Mouse (Mus musculus): ENCODE measurements around the gene Nanos2. TPM values are rescaled to one million over a fixed set of nuclear protein-coding genes. Genes with fewer than 3 reads are reported as not detected.

The Nanos2 gene
- polyA plus RNA-seq, 1 experiment from 2014 or later, result not detected

DNA sequence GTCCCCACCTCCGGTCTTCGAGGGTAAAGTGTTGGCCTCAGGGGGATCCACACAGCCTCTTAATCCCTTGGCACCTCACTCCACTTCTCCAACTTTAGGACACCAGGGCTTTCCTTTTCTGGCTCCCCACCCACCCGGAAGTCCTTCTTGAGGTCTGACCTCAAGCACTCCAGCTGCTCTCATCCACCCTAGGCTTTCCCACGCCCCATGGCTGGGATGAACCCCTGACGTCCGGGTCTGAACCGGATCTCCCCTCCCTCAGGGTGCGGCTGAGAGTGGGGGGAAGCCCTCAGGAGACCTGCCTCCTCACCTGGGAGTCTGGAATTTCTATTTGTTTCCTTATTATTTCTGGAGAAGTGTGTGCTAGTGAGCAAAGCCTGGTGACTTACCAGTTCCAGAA is 33.8 kb downstream of the Nanos2 start:
- Histone ChIP-seq H3K4me1 (replicated peaks; ENCODE audit: control insufficient read depth, insufficient read depth, low read length) (peaks cover 3% of the 10 kb centered on the region; the same call in 1 of the 2 replicates), H3K27ac (ENCODE audit: low read depth, low read length) (no peak overlapping the region), H3K4me2 (replicated peaks; ENCODE audit: low read depth) (peak overlapping the region; percentile 85), H3K36me3 (ENCODE audit: control insufficient read depth, insufficient read depth) (no peaks in the 10 kb centered on the region), H3K9me3 (ENCODE audit: control insufficient read depth) (no peaks in the 10 kb centered on the region), H3K4me3 (ENCODE audit: low read depth, low read length) (no peak overlapping the region), H3K9ac (ENCODE audit: low read depth, low read length) (no peak overlapping the region), H3K27me3 (replicated peaks; ENCODE audit: control insufficient read depth, insufficient read depth, low read length) (peaks cover 9% of the 10 kb centered on the region; the same call in 1 of the 2 replicates)
- WGBS, result 13% methylated on average over 8 of the region's 8 CpGs
- TF ChIP-seq CTCF (IDR thresholded peaks at IDR 0.05; ENCODE audit: low read depth), result no peak
- ATAC-seq, result no peak

- peak overlapping the region; percentile 28; the same call in 1 of the 2 replicates for H3K9ac ChIP-seq (ENCODE audit: low read depth, low read length)
- H3K36me3 ChIP-seq (ENCODE audit: control insufficient read depth, insufficient read depth), result no peaks in the 10 kb centered on the region
- peak overlapping the region; percentile 83 for H3K4me3 ChIP-seq (ENCODE audit: low read depth, low read length)
- peaks cover 6% of the 10 kb centered on the region; the same call in 1 of the 2 replicates for H3K4me1 ChIP-seq (replicated peaks; ENCODE audit: control insufficient read depth, insufficient read depth, low read length)
- no peak for TF ChIP-seq CTCF (IDR thresholded peaks at IDR 0.05; ENCODE audit: low read depth)
- H3K27me3 ChIP-seq (replicated peaks; ENCODE audit: control insufficient read depth, insufficient read depth, low read length), result peaks cover 9% of the 10 kb centered on the region; the same call in 1 of the 2 replicates
- peak overlapping the region; percentile 85 for H3K4me2 ChIP-seq (replicated peaks; ENCODE audit: low read depth)
- H3K27ac ChIP-seq (ENCODE audit: low read depth, low read length), result no peak overlapping the region; the same call in 1 of the 2 replicates
- WGBS, result 33% methylated on average over 18 of the region's 18 CpGs
- no peak for ATAC-seq
- no peaks in the 10 kb centered on the region for H3K9me3 ChIP-seq (ENCODE audit: control insufficient read depth)
Measured at GRCm38 (mm10) chr7:19022189-19022958, 35.2 kb downstream of the Nanos2 start.

GRCm38 (mm10) chr7:19023357-19023814 is 36.2 kb downstream of the Nanos2 start, which contains the start of gene Foxa3:
Gene Foxa3, minus strand, starts transcription at chr7:19023538.
- WGBS, result 2% methylated on average over 30 of the region's 30 CpGs
- peak; percentile 60 for ATAC-seq
- TF ChIP-seq CTCF (IDR thresholded peaks at IDR 0.05; ENCODE audit: low read depth), result peak; percentile 67
- H3K36me3 ChIP-seq (ENCODE audit: control insufficient read depth, insufficient read depth), result no peaks in the 10 kb centered on the region
- peaks cover 6% of the 10 kb centered on the region; the same call in 1 of the 2 replicates for H3K4me1 ChIP-seq (replicated peaks; ENCODE audit: control insufficient read depth, insufficient read depth, low read length)
- peaks cover 9% of the 10 kb centered on the region; the same call in 1 of the 2 replicates for H3K27me3 ChIP-seq (replicated peaks; ENCODE audit: control insufficient read depth, insufficient read depth, low read length)
- no peaks in the 10 kb centered on the region for H3K9me3 ChIP-seq (ENCODE audit: control insufficient read depth)
- H3K27ac ChIP-seq (ENCODE audit: low read depth, low read length), result peak within 1 kb of the TSS; percentile 23; the same call in 1 of the 2 replicates
- H3K4me3 ChIP-seq (ENCODE audit: low read depth, low read length), result peak within 1 kb of the TSS; percentile 83
- peak within 1 kb of the TSS; percentile 79 for H3K9ac ChIP-seq (ENCODE audit: low read depth, low read length)
- H3K4me2 ChIP-seq (replicated peaks; ENCODE audit: low read depth), result peak within 1 kb of the TSS; percentile 85

- Histone ChIP-seq H3K27ac (ENCODE audit: low read depth, low read length) (peak within 1 kb of the TSS; percentile 23; the same call in 1 of the 2 replicates), H3K4me1 (replicated peaks; ENCODE audit: control insufficient read depth, insufficient read depth, low read length) (peaks cover 6% of the 10 kb centered on the region; the same call in 1 of the 2 replicates), H3K4me3 (ENCODE audit: low read depth, low read length) (peak within 1 kb of the TSS; percentile 83), H3K9ac (ENCODE audit: low read depth, low read length) (peak within 1 kb of the TSS; percentile 79), H3K27me3 (replicated peaks; ENCODE audit: control insufficient read depth, insufficient read depth, low read length) (peaks cover 9% of the 10 kb centered on the region; the same call in 1 of the 2 replicates), H3K4me2 (replicated peaks; ENCODE audit: low read depth) (peak within 1 kb of the TSS; percentile 85), H3K9me3 (ENCODE audit: control insufficient read depth) (no peaks in the 10 kb centered on the region), H3K36me3 (ENCODE audit: control insufficient read depth, insufficient read depth) (peaks cover 6% of the 10 kb centered on the region; the same call in 1 of the 2 replicates)
- TF ChIP-seq CTCF (IDR thresholded peaks at IDR 0.05; ENCODE audit: low read depth), result no peak
- under 1% methylated on average over 49 of the region's 50 CpGs for WGBS
- peak; percentile 92 for ATAC-seq
Measured at GRCm38 (mm10) chr7:19024096-19024506, 36.9 kb downstream of the Nanos2 start, which contains the start of gene Sympk. Gene Sympk, plus strand, starts transcription at chr7:19024377.

- H3K9ac ChIP-seq (ENCODE audit: low read depth, low read length), result peak overlapping the region; percentile 79
- no peaks in the 10 kb centered on the region for H3K9me3 ChIP-seq (ENCODE audit: control insufficient read depth)
- no peak for TF ChIP-seq CTCF (IDR thresholded peaks at IDR 0.05; ENCODE audit: low read depth)
- peak overlapping the region; percentile 85 for H3K4me2 ChIP-seq (replicated peaks; ENCODE audit: low read depth)
- ATAC-seq, result peak; percentile 37
- H3K4me3 ChIP-seq (ENCODE audit: low read depth, low read length), result peak overlapping the region; percentile 83
- WGBS, result under 1% methylated on average over 34 of the region's 36 CpGs
- peaks cover 12% of the 10 kb centered on the region for H3K36me3 ChIP-seq (ENCODE audit: control insufficient read depth, insufficient read depth)
- H3K27ac ChIP-seq (ENCODE audit: low read depth, low read length), result peak overlapping the region; percentile 23; the same call in 1 of the 2 replicates
- H3K27me3 ChIP-seq (replicated peaks; ENCODE audit: control insufficient read depth, insufficient read depth, low read length), result peaks cover 9% of the 10 kb centered on the region; the same call in 1 of the 2 replicates
- peaks cover 6% of the 10 kb centered on the region; the same call in 1 of the 2 replicates for H3K4me1 ChIP-seq (replicated peaks; ENCODE audit: control insufficient read depth, insufficient read depth, low read length)
Measured at GRCm38 (mm10) chr7:19024581-19025255, 37.5 kb downstream of the Nanos2 start.

DNA sequence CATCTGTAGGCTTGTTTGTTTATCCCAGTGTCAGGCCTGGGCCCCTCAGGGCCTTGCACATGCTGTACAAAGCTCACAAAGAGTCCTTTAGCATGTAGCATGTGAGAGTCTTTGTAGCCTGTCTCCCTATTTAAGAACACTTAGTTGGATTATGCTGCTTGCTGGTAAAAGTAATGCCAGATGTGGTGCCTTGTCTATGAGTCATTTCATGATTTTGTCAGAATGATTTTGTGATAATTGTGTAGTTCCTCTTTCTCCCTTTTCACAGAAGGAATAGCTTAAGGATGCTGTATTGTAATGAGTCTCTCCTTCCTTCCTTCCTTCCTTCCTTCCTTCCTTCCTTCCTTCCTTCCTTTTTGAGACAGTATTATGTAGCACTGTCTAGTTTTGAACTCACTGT is 40.9 kb downstream of the Nanos2 start:
- Histone ChIP-seq H3K4me1 (replicated peaks; ENCODE audit: control insufficient read depth, insufficient read depth, low read length) (peaks cover 6% of the 10 kb centered on the region; the same call in 1 of the 2 replicates), H3K27me3 (replicated peaks; ENCODE audit: control insufficient read depth, insufficient read depth, low read length) (peaks cover 5% of the 10 kb centered on the region; the same call in 1 of the 2 replicates), H3K4me3 (ENCODE audit: low read depth, low read length) (no peak overlapping the region), H3K27ac (ENCODE audit: low read depth, low read length) (no peak overlapping the region), H3K4me2 (replicated peaks; ENCODE audit: low read depth) (no peak overlapping the region), H3K9me3 (ENCODE audit: control insufficient read depth) (no peaks in the 10 kb centered on the region), H3K9ac (ENCODE audit: low read depth, low read length) (no peak overlapping the region), H3K36me3 (ENCODE audit: control insufficient read depth, insufficient read depth) (peaks cover 43% of the 10 kb centered on the region)
- no peak for ATAC-seq
- no peak for TF ChIP-seq CTCF (IDR thresholded peaks at IDR 0.05; ENCODE audit: low read depth)
